Mouse (Mus musculus) kidney, adult 18-20 months (tissue): Measurements from ENCODE around the gene Stac.

ENCODE experiments used
- DNase-seq: peaks from one replicate; pipeline ENCODE4 v3.0.0; 2021

Stac gene

GRCm38 (mm10) chr9:111689680-111690483 lies at the start of gene Stac:
Stac (minus strand) TSS chr9:111690348.
- DNase-seq: no peak

- no peak for DNase-seq
Observed at GRCm38 (mm10) chr9:111739431-111740245, 49.5 kb upstream of the Stac start.

GRCm38 (mm10) chr9:111739026-111739425 lies 48.9 kb upstream of the Stac start:
- DNase-seq: no peak

GRCm38 (mm10) chr9:111737796-111738195 lies 47.6 kb upstream of the Stac start:
- no peak for DNase-seq

GRCm38 (mm10) chr9:111735931-111736330 lies 45.8 kb upstream of the Stac start:
- no peak for DNase-seq

- no peak for DNase-seq
Observed at GRCm38 (mm10) chr9:111731939-111732670, 42.0 kb upstream of the Stac start.

- no peak for DNase-seq
Observed at GRCm38 (mm10) chr9:111724981-111725593, 34.9 kb upstream of the Stac start.

- DNase-seq: no peak
Observed at GRCm38 (mm10) chr9:111714457-111714856, 24.3 kb upstream of the Stac start.

- DNase-seq: no peak
Observed at GRCm38 (mm10) chr9:111700101-111700500, 10.0 kb upstream of the Stac start.

GRCm38 (mm10) chr9:111690484-111690855 lies 322 bp upstream of the Stac start:
- no peak for DNase-seq

- no peak for DNase-seq
Observed at GRCm38 (mm10) chr9:111689146-111689545, 1.0 kb downstream of the Stac start.

GRCm38 (mm10) chr9:111684170-111684569 lies 6.0 kb downstream of the Stac start:
- DNase-seq: no peak

- DNase-seq: no peak
Observed at GRCm38 (mm10) chr9:111679516-111679915, 10.6 kb downstream of the Stac start.

- DNase-seq: no peak
Observed at GRCm38 (mm10) chr9:111669816-111670215, 20.3 kb downstream of the Stac start.

- no peak for DNase-seq
Observed at GRCm38 (mm10) chr9:111655066-111655465, 35.1 kb downstream of the Stac start.

GRCm38 (mm10) chr9:111644228-111644627 lies 45.9 kb downstream of the Stac start:
- no peak for DNase-seq

GRCm38 (mm10) chr9:111643369-111643768 lies 46.8 kb downstream of the Stac start:
- DNase-seq: no peak

- DNase-seq: no peak
Observed at GRCm38 (mm10) chr9:111637641-111638040, 52.5 kb downstream of the Stac start.

GRCm38 (mm10) chr9:111632833-111633232 lies 57.3 kb downstream of the Stac start:
- no peak for DNase-seq

- no peak for DNase-seq
Observed at GRCm38 (mm10) chr9:111621191-111621590, 69.0 kb downstream of the Stac start.

- no peak for DNase-seq
Observed at GRCm38 (mm10) chr9:111611341-111611740, 78.8 kb downstream of the Stac start.

- no peak for DNase-seq
Observed at GRCm38 (mm10) chr9:111608762-111609161, 81.4 kb downstream of the Stac start.

- DNase-seq: no peak
Observed at GRCm38 (mm10) chr9:111606603-111607002, 83.5 kb downstream of the Stac start.
